Mouse (Mus musculus): ENCODE results near the gene Olfr1283.
"Not testable (repeated sequence)": the region's sequence is repeated elsewhere in the genome, so short reads cannot be mapped to it uniquely, and the experiment has no call there.

The Olfr1283 gene

GRCm38 (mm10) chr2:111366490-111366889 lies at the start of gene Olfr1283:
Gene Olfr1283, plus strand, starts transcription at chr2:111366790.
- DNase-seq (ENCODE audit: low read depth, low spot score): no peak

GRCm38 (mm10) chr2:111326220-111326619 lies 40.4 kb upstream of the Olfr1283 start, which contains the start of gene Olfr1281:
Gene Olfr1281, plus strand, starts transcription at chr2:111326520.
- no peak for DNase-seq (ENCODE audit: low read depth, low spot score)

GRCm38 (mm10) chr2:111333721-111334120 lies 32.9 kb upstream of the Olfr1283 start:
- DNase-seq (ENCODE audit: low read depth, low spot score): not testable (repeated sequence)

- DNase-seq (ENCODE audit: low read depth, low spot score): no peak
Measured at GRCm38 (mm10) chr2:111335976-111336375, 30.6 kb upstream of the Olfr1283 start, which contains the start of gene Olfr1282. Gene Olfr1282, minus strand, starts transcription at chr2:111336076.

- no peak for DNase-seq (ENCODE audit: low read depth, low spot score)
Measured at GRCm38 (mm10) chr2:111375222-111375621, 8.6 kb downstream of the Olfr1283 start, which contains the start of gene Olfr1284. Gene Olfr1284, plus strand, starts transcription at chr2:111375522.
